Mouse (Mus musculus) thymus, postnatal 36 days (tissue): ENCODE measurements around the gene Fam131b.

ENCODE experiments used
- DNase-seq, 2 experiments: peaks; one replicate each; pipeline ENCODE4 v3.0.0; 2022; ENCODE audit warnings: mixed read lengths in 2 of 2

Gene Fam131b

DNA sequence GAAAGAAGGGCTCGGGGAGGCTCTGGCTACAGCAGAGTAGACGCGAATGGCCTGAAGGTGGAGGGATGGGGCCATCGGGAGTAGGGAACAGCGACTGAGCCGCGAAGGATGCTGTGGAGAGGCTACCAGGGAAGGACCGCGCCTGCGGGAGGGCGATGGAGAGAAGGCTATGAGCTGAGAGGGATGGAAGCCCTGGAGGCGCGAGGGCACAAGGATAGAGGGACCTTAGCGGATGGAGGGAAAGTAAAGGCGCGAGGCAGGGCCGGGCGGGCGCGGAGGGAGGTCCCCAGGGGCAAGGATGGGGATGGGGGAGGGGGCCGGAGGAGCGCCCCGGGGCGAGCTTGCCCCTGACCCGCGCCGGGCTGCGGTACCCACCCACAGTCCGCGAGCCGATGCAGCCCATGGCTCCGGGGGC, 369 bp downstream of the Fam131b start:
- DNase-seq = no peak

DNA sequence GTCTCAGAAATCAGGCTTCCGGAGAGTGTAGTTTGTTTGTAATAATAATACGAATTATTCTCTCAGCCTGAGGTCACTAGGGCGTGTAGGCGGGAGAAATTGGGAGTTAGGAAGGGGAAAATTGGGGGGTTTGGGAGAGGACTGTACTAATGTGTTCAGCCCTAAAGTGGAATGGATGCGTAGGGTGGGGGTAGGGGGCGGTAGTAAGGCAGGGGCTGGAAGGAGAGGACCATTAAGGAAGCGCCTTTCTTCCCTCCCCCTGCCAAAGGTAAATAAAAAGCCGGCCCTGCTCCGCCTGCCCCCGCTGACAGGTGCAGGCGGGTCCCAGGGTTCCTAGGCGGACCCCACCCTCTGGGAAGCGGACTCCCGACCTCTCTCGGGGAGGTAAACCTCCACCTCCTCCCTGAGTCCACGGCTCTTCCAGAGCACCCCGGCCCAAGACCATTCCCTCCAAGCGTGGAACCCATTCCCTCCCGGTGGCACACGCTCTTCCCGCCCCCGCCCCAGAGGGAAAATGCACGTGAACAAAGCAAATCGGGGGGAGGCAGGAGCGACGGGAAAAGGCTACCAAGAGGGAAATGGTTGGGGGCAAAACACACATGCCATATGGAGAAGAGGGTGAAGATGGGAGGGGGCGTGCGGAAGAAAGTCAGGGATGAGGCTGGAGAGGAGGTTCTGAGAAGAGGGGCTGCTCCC, 924 bp downstream of the Fam131b start:
- peak in 1 of 2 experiments; percentile 22 for DNase-seq

DNA sequence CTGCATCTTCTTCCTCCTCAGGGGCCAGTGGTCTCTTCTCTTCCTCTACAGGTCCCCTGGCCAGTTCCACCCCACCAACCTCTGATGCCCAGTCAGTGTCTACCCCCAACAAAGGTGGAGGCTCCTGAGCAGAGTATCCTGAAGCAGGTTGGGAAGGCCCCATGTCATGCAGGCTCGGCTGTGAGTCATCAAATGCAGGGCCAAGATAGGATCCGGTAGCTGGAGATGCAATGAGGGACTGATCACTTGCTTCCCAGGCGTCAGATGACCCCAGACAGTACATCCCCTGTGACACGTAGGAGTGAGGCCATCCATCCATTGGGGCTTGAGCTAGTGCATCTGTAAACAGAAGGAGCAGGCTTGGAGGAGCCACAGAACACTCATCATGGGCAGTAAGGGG, 6.2 kb downstream of the Fam131b start:
- no peak for DNase-seq

- no peak for DNase-seq
These were observed 13.9 kb downstream of the Fam131b start for GRCm38 (mm10) chr6:42310427-42311053.

DNA sequence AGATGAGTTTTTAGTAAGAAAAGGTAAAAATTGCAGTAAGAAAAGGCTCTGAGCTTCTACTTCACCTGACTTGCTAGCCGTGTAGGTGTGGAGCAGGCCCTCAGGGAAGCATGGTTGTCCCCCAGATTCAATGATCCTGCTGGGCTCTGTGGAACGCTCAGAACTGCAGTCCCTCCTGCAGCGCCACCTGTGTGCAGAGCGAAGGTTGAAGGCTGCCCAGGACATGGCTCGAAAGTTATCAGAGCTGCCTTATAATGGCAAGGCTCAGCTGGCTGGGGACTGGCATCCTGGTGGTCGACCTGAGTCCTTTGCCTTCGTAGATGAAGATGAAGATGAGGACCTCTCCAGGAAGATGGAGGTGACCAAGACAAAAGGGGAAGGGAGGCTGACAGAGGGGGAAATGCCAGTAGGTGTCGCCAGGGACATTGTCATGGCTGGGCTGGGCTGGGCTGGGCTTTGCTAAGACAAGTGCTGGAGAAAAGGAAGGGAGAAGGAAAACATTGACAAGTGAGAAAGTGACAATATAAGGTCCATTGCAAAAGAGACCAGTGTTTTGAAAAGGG, 14.5 kb downstream of the Fam131b start:
- DNase-seq = peak in 1 of 2 experiments; percentile 13

DNA sequence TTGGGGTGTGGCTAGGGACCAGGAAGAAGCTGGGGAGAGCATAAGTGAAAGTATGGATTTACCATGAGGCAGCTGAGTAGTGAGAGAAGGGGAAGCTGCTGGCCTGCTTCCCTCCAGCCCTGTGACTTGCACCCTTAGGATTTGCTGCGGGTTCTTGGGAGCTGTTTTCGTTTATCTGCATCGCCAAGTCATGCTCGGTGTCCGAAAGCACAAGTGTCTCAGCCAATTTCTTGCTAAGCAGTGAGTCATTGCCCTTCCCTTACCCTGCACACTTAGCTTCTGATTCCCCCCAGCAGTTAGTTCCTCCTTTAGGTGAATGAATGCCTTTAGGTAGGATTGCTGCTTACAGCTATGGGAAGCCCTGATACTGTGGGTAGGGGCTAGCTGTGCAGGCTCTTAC, 25.1 kb downstream of the Fam131b start:
- no peak for DNase-seq

GRCm38 (mm10) chr6:42295549-42296094, 28.8 kb downstream of the Fam131b start:
- DNase-seq = no peak

DNA sequence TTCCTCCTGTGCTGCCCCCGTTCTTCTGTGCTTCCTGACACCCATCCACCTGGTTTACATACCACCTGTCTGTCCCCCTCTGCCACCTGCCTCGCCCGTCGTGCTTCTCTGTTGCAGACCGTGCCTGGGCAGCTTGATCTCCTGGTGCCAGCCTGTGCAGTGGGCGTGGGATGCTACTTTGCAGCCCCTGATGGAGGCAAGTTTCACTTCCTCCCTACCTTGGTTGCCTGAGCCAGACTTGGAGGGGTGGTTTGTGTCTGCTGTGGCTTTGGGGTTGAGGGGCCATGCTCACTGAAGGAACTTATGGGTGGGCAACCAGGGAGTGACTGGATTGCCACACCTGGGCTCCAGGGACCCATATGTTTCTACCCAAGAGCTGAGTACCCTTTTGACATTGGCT, 31.1 kb downstream of the Fam131b start:
- no peak for DNase-seq

DNA sequence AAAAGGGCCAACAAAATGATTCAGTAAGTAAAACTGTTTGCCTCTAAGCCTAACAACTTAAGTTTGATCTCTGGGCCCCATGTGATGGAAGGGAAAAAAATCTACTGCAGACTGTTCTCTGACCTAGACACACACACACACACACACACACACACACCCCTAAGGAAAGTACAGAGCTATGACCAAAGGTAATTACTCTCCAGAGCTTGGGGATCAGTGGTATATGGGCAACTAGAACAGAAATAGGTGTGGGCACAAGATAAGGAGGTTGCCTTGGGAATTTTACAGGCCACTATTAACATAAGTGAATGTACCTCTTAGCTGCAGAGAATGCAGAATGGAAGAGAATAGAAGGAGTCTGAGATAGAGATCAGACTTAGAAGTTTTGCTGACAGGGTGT, 36.9 kb downstream of the Fam131b start:
- DNase-seq = no peak

- DNase-seq = no peak
These were observed 38.0 kb downstream of the Fam131b start, which contains the start of gene Clcn1 for GRCm38 (mm10) chr6:42286448-42286847. TSS of gene Clcn1 (plus strand) at chr6:42286685.

DNA sequence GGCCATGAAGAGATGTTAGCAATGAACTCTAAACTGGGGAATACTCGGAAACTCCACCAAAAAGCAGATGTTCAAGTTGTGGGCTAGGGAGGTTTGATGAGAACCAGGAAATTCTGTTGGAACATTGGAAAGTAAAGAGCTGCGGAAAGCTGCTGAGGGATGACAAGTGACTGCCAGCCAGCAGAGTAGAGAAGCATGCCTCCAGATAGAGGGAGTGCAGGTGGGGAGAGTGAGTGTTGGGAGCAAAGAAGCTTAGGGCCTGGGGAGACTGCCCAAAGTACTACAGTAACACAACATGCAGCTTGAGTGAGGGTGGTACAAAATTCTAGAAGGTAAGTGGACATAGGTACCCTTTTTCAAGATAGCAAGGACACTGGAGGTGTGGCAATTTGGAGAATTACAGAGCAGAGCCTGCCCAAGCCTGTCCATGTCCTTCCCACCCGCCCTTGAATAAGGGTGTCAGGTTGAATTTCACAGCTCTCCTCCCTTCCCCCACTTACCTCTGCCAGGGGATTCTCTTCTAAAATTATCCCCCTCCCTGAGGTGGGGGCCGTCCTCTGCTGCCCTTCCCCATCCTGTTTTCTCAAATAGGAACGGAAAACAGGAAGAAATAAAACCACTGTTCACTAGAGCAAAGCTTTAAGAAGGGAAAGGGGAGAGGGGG, 41.4 kb downstream of the Fam131b start:
- DNase-seq = no peak

DNA sequence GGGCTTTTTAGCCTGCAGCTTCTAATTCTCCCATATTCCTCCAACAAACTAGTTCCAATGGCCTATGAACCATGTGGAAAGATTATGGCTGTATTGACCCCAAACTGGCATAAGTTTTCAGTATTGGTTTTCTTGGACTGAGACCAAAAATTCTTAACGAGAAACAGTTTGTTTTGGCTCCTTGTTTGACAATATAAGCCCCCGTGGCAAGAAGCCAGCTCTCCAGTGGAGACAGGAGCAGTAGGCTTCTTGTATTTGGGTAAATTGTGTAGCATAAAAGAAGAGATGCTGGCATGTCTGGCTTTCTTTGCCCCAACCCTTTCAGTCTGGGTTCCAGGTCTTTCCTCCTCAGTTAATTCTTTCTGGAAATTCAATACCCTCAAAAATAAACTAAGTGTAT, 48.3 kb downstream of the Fam131b start:
- DNase-seq = no peak

DNA sequence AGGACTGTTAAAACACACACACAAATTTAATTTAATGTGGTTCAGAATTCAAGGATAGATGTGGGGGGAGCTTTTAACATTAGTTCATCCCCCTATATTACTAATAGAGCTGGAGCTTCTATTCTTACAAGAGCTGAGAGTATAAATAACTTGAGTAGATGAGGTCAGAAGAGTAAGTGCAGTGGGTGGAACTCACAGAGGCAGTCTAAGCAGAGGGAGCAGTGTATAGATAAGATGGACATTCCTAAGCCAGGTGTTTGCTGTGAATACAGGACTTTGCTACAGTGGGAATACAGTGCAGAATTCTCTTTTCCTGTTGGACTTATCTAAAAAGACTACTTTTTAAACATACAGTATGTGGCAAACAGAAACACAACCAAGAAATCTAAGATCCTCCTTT, 53.6 kb downstream of the Fam131b start:
- no peak for DNase-seq

DNA sequence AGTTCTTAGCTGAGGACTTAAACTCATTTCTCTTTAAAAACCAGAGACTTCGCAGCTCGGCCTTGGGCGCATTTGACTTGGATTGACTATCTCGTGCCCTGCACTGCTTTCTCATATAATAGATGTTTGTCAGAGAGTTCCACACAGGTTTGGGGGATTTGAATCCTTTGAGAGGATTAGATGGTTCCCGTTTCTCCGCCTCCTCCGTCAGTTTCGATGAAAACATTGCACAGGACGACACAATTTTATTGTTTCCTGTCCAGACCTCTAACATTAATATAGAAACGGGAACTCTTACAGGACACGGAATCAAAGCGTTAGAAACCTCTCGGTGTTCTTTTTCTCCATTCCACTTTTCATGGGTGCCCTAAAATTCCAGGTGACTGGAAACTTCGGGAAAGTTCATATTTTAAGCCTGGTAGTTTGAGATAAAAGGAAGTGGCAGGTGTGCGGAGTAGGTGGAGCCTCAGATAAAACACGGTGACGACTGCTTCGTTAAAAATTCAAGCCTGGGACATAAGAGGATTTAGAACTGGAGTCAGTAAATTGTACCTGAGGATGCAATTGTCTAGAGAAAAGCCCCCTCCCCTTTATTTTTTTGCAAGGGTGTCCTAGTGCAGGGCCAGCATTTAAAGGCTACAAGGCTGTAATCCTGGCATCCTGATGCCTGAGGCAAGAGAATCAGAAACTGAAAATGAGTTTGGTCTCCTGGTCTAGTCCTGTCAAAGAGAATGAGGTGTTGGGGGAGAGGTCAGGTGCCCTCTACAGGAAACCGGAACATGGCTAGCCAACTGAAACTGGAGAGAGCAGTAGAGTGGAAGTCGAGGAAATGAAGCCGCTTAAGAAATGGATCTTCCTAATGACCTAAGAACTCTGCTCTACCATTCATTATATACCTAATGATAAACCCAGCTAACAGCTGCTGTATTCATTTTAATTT, 58.8 kb downstream of the Fam131b start:
- DNase-seq = peak in 1 of 2 experiments; percentile 12
